Mouse (Mus musculus) embryonic fibroblast, embryonic 13.5 days (primary cell): ENCODE results near the gene Hps1. TPM values are rescaled to one million over a fixed set of nuclear protein-coding genes. Genes with fewer than 3 reads are reported as not detected.
A peak's percentile ranks its signal among the peaks of the same experiment; 100 is the strongest.

Source experiments
- H3K27ac ChIP-seq: 2 replicates; pipeline ENCODE4 v1.5.1; 2012; ENCODE audit warnings: low read length, control low read depth, inconsistent platforms; ENCODE audit not compliant: insufficient read depth
- H3K4me1 ChIP-seq: 2 replicates; pipeline ENCODE4 v1.6.1; 2011; ENCODE audit warnings: low read length; ENCODE audit not compliant: control insufficient read depth, insufficient read depth
- H3K4me3 ChIP-seq: 2 replicates; pipeline ENCODE4 v1.5.1; 2011; ENCODE audit warnings: mild to moderate bottlenecking, control low read depth, low read length; ENCODE audit not compliant: insufficient read depth
- CTCF ChIP-seq: IDR thresholded peaks from 2 replicates; pipeline ENCODE4 v1.5.1; 2011; ENCODE audit warnings: mild to moderate bottlenecking, control low read depth, low read length, moderate library complexity, borderline replicate concordance; ENCODE audit not compliant: insufficient read depth
- POLR2A ChIP-seq: IDR thresholded peaks from 2 replicates; pipeline ENCODE4 v1.6.1; 2011; ENCODE audit warnings: low read depth, mild to moderate bottlenecking, control low read depth, low read length, moderate library complexity
- polyA plus RNA-seq: library from polyadenylated mRNA; stranded (reverse); fragments of >200 nt; gene quantifications from 2 replicates; pipeline ENCODE4 v1.2.4, GENCODE M21; 2011; ENCODE audit warnings: low read depth; ENCODE audit not compliant: missing spikeins, insufficient read length

Hps1 gene
- polyA plus RNA-seq, 1 experiment = 13.2 TPM

GRCm38 (mm10) chr19:42744162-42744586 is 35.6 kb downstream of the Hps1 start:
- Histone ChIP-seq H3K4me1 (0 out of 2 replicates have a peak, but pooled peaks cover 4% of the 10 kb centered on the region), H3K27ac (no peak overlapping the region), H3K4me3 (no peak overlapping the region)
- TF ChIP-seq POLR2A (no peak), CTCF (peak; percentile 98)

- Histone ChIP-seq H3K27ac (no peak overlapping the region), H3K4me3 (no peak overlapping the region)
- no peak for TF ChIP-seq POLR2A
- TF ChIP-seq CTCF = no peak
These were observed 36.5 kb downstream of the Hps1 start for GRCm38 (mm10) chr19:42743261-42743660.

GRCm38 (mm10) chr19:42741884-42742283 is 37.9 kb downstream of the Hps1 start:
- Histone ChIP-seq H3K27ac (no peak overlapping the region), H3K4me3 (no peak overlapping the region), H3K4me1 (0 out of 2 replicates have a peak, but pooled peaks cover 4% of the 10 kb centered on the region)
- TF ChIP-seq CTCF = no peak
- TF ChIP-seq POLR2A = no peak

More at GRCm38 (mm10) chr19:42743261-42743660, 36.5 kb downstream of the Hps1 start:
- 0 out of 2 replicates have a peak, but pooled peaks cover 4% of the 10 kb centered on the region for H3K4me1 ChIP-seq

GRCm38 (mm10) chr19:42740163-42740899 is 39.4 kb downstream of the Hps1 start:
- Histone ChIP-seq H3K4me1 (0 out of 2 replicates have a peak, but pooled peaks cover 4% of the 10 kb centered on the region), H3K27ac (no peak overlapping the region), H3K4me3 (no peak overlapping the region)
- TF ChIP-seq CTCF (no peak), POLR2A (no peak)

- Histone ChIP-seq H3K27ac (no peak overlapping the region), H3K4me3 (no peak overlapping the region), H3K4me1 (0 out of 2 replicates have a peak, but pooled peaks cover 4% of the 10 kb centered on the region)
- TF ChIP-seq POLR2A (no peak), CTCF (no peak)
These were observed 40.0 kb downstream of the Hps1 start for GRCm38 (mm10) chr19:42739734-42740133.

- no peak overlapping the region for H3K4me3 ChIP-seq
- no peak for TF ChIP-seq POLR2A
These were observed 42.0 kb downstream of the Hps1 start for GRCm38 (mm10) chr19:42737753-42738152.

GRCm38 (mm10) chr19:42734982-42735381 is 44.8 kb downstream of the Hps1 start:
- H3K4me3 ChIP-seq = no peak overlapping the region
- H3K27ac ChIP-seq = no peak overlapping the region
- no peak for TF ChIP-seq CTCF
- TF ChIP-seq POLR2A = no peak
- no peaks in the 10 kb centered on the region for H3K4me1 ChIP-seq

More at GRCm38 (mm10) chr19:42737753-42738152, 42.0 kb downstream of the Hps1 start:
- Histone ChIP-seq H3K4me1 (0 out of 2 replicates have a peak, but pooled peaks cover 4% of the 10 kb centered on the region), H3K27ac (no peak overlapping the region)

GRCm38 (mm10) chr19:42727424-42727823 is 52.4 kb downstream of the Hps1 start:
- no peaks in the 10 kb centered on the region for H3K4me1 ChIP-seq
- TF ChIP-seq CTCF (no peak), POLR2A (no peak)
- no peak overlapping the region for H3K4me3 ChIP-seq
- no peak overlapping the region for H3K27ac ChIP-seq

- Histone ChIP-seq H3K4me3 (no peak overlapping the region), H3K4me1 (no peaks in the 10 kb centered on the region), H3K27ac (no peak overlapping the region)
- TF ChIP-seq CTCF (no peak), POLR2A (no peak)
These were observed 53.0 kb downstream of the Hps1 start for GRCm38 (mm10) chr19:42726766-42727165.

GRCm38 (mm10) chr19:42725973-42726350 is 53.8 kb downstream of the Hps1 start:
- H3K4me1 ChIP-seq = no peaks in the 10 kb centered on the region
- no peak overlapping the region for H3K4me3 ChIP-seq
- TF ChIP-seq CTCF (no peak), POLR2A (no peak)
- H3K27ac ChIP-seq = no peak overlapping the region
